Mouse (Mus musculus): ENCODE measurements around the gene Fndc3b.

GRCm38 (mm10) chr3:27484698-27485097 lies 226.4 kb downstream of the Fndc3b start:
- no peak for TF ChIP-seq POLR2A (IDR thresholded peaks at IDR 0.05; ENCODE audit: extremely low read depth, insufficient read depth, low read length)
- TF ChIP-seq CTCF (IDR thresholded peaks at IDR 0.05; ENCODE audit: extremely low read depth, insufficient read depth, low read length) = no peak

Measured in cortical plate, adult 2 months (tissue).